In the genomic region with DNA sequence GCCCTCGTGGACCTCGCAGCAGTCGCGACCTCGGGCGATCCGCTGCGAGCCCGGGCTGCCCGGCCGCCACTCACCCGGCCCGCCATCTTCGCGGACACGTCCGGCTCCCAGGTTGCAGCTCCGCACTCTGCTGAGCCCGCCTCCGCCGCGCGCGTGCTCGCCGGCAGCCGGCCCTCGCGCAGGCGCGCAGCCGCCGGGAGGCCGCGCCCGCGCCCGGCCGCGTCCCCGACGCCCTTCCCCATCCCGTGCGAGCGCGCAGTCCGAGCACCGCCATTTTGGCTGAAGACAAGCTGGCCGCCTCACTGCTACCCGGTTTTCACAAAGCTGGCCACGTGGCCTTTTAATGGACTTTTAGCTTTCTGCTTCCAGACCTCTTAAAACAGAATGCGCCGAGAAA, we compare ENCODE assay signal across 8 mouse cellular contexts. TPM values are rescaled to one million over a fixed set of nuclear protein-coding genes. Genes with fewer than 3 reads are reported as not detected.
DNase-seq lines count a peak whose midpoint lies in the region; ATAC-seq and TF ChIP-seq lines count a peak whose summit lies in the region.

A gene (minus strand): TSS at position 161 of the 397 bp plus-strand sequence.

- H3K36me3 ChIP-seq in hindbrain, postnatal 0 days (ENCODE audit: insufficient read depth, low read length) = no peaks in the 10 kb centered on the region
- peaks cover 26% of the 10 kb centered on the region for H3K36me3 ChIP-seq in megakaryocyte, embryonic 14.5 days (replicated peaks; ENCODE audit: low read length)

- no peaks in the 10 kb centered on the region for H3K27me3 ChIP-seq in hindbrain, postnatal 0 days (ENCODE audit: insufficient read depth, low read length)
- H3K27me3 ChIP-seq in megakaryocyte, embryonic 14.5 days (replicated peaks) = no peaks in the 10 kb centered on the region

- no peaks in the 10 kb centered on the region for H3K9me3 ChIP-seq in hindbrain, postnatal 0 days (ENCODE audit: low read length)
- H3K9me3 ChIP-seq in megakaryocyte, embryonic 14.5 days = no peaks in the 10 kb centered on the region

- H3K4me2 ChIP-seq in hindbrain, postnatal 0 days (ENCODE audit: low read depth, low read length) = peak within 1 kb of the TSS; percentile 82

- peak within 1 kb of the TSS; percentile 93 for H3K27ac ChIP-seq in cortical plate, adult 2 months (ENCODE audit: insufficient read depth, low read length)
- H3K27ac ChIP-seq in hindbrain, postnatal 0 days = peak within 1 kb of the TSS; percentile 85

- H3K4me3 ChIP-seq in cortical plate, adult 2 months (ENCODE audit: insufficient read depth, low read length) = peak within 1 kb of the TSS; percentile 100
- H3K4me3 ChIP-seq in hindbrain, postnatal 0 days (ENCODE audit: low read length) = peak within 1 kb of the TSS; percentile 85
- H3K4me3 ChIP-seq in megakaryocyte, embryonic 14.5 days (replicated peaks) = peak within 1 kb of the TSS; percentile 94

- peak; percentile 67 for TF ChIP-seq POLR2A in cortical plate, adult 2 months (IDR thresholded peaks at IDR 0.05; ENCODE audit: extremely low read depth, insufficient read depth, low read length)

- ATAC-seq in hindbrain, postnatal 0 days = peak; percentile 95

- WGBS in hindbrain, postnatal 0 days = under 1% methylated on average over 52 of the region's 53 CpGs

- TF ChIP-seq CTCF in cortical plate, adult 2 months (IDR thresholded peaks at IDR 0.05; ENCODE audit: extremely low read depth, insufficient read depth, low read length) = no peak
- TF ChIP-seq CTCF in hindbrain, postnatal 0 days (IDR thresholded peaks at IDR 0.05; ENCODE audit: low read depth) = no peak

- H3K9ac ChIP-seq in hindbrain, postnatal 0 days (replicated peaks; ENCODE audit: low read length) = peak within 1 kb of the TSS; percentile 89

- peak; percentile 85 for DNase-seq in adrenal gland, adult 18-20 months (ENCODE audit: low spot score in 2 of 2)
- peak; percentile 65 to 82 for DNase-seq in gastrocnemius, adult 8-10 months (ENCODE audit: low spot score in 2 of 2)
- peak; percentile 97 for DNase-seq in hindbrain, postnatal 0 days (ENCODE audit: low spot score)
- peak; percentile 52 to 84 for DNase-seq in left cerebral cortex, adult 9 months (ENCODE audit: low spot score in 2 of 2)
- DNase-seq in right cerebral cortex, postnatal 14 days = peak; percentile 80
- peak; percentile 73 to 79 for DNase-seq in urinary bladder, postnatal 36 days (ENCODE audit: low spot score in 2 of 2)

- H3K4me1 ChIP-seq in cortical plate, adult 2 months (ENCODE audit: control insufficient read depth, insufficient read depth, low read length) = peaks cover 5% of the 10 kb centered on the region; the same call in 1 of the 2 replicates
- H3K4me1 ChIP-seq in hindbrain, postnatal 0 days (ENCODE audit: insufficient read depth, low read length) = peaks cover 15% of the 10 kb centered on the region
- peaks cover 64% of the 10 kb centered on the region for H3K4me1 ChIP-seq in megakaryocyte, embryonic 14.5 days

RNA-seq across cellular contexts. Expression of the gene that starts here (rescaled TPM):
- total RNA-seq in adrenal gland, adult 18-20 months (2021) = 100 to 1,000 TPM; 154 to 197 TPM
- 470 and 505 TPM in 2 replicates for polyA plus RNA-seq in cortical plate, adult 2 months (2012; rRNA removed)
- total RNA-seq in gastrocnemius, adult 8-10 months (2022) = 10 to 100 TPM; 16.2 to 24.2 (median 18.6) TPM
- 143 and 150 TPM in 2 replicates for total RNA-seq in hindbrain, postnatal 0 days (2014; rRNA removed)
- 220 and 230 TPM in 2 replicates for polyA plus RNA-seq in hindbrain, postnatal 0 days (2015; fragmentation: Nextera tagmentation; extraction: Ambion mirVana)
- polyA plus RNA-seq in megakaryocyte, embryonic 14.5 days (2012; ENCODE audit: insufficient read depth, low replicate concordance) = 9.3 and 11.2 TPM in 2 replicates

Comparison
In these comparisons a context has a peak if more than half of its experiments do, and no peak if none do; other contexts are left out.
1. Peak in every context shown above with its lines: DNase-seq, ATAC-seq, H3K4me3 ChIP-seq and H3K27ac ChIP-seq.
2. RNA of the gene that starts here (polyA plus RNA-seq): 470 to 505 TPM in cortical plate, adult 2 months and 220 to 230 TPM in hindbrain, postnatal 0 days; 9.3 to 11.2 TPM in megakaryocyte, embryonic 14.5 days; every median in the first group is over 10 times any median in the second.